Mouse (Mus musculus) midbrain, embryonic 10.5 days (tissue): Measurements from ENCODE around the gene Yrdc. TPM values are rescaled to one million over a fixed set of nuclear protein-coding genes. Genes with fewer than 3 reads are reported as not detected.

Experiments
- DNase-seq: peaks from one replicate; pipeline ENCODE4 v3.0.0-alpha.2; 2017; ENCODE audit warnings: low spot score
- H3K27ac ChIP-seq: fragments of 300-500 bp; sonication (generic); replicated peaks from 2 replicates; pipeline ENCODE4 v1.5.1; 2016; ENCODE audit warnings: mild to moderate bottlenecking
- H3K27me3 ChIP-seq: fragments of 300-500 bp; sonication (generic); 2 replicates; pipeline ENCODE4 v1.6.1; 2016; ENCODE audit warnings: low read depth, mild to moderate bottlenecking; ENCODE audit not compliant: poor library complexity, severe bottlenecking
- H3K36me3 ChIP-seq: fragments of 300-500 bp; sonication (generic); 2 replicates; pipeline ENCODE4 v1.6.1; 2016; ENCODE audit warnings: mild to moderate bottlenecking, moderate library complexity
- H3K4me1 ChIP-seq: fragments of 300-500 bp; sonication (generic); 2 replicates; pipeline ENCODE4 v1.6.1; 2016
- H3K4me3 ChIP-seq: fragments of 300-500 bp; sonication (generic); 2 replicates; pipeline ENCODE4 v1.5.1; 2016; ENCODE audit warnings: mild to moderate bottlenecking, moderate library complexity
- H3K9me3 ChIP-seq: fragments of 300-500 bp; sonication (generic); replicated peaks from 2 replicates; pipeline ENCODE4 v1.6.1; 2016; ENCODE audit warnings: mild to moderate bottlenecking
- WGBS: fragments of 180-500 bp; shearing (Covaris S2); methylation state at CpG from one replicate; pipeline ENCODE4 v1.1.7; 2016; 5-methylcytosine and 5-hydroxymethylcytosine counted together
- polyA plus RNA-seq: library from polyadenylated mRNA; unstranded; fragments of >200 nt; fragmentation: Nextera tagmentation; extraction: Ambion mirVana; gene quantifications from 2 replicates; pipeline ENCODE4 v1.2.1, GENCODE M21; 2016

Yrdc gene
- polyA plus RNA-seq, 1 experiment from 2014 or later = 44.0 TPM

DNA sequence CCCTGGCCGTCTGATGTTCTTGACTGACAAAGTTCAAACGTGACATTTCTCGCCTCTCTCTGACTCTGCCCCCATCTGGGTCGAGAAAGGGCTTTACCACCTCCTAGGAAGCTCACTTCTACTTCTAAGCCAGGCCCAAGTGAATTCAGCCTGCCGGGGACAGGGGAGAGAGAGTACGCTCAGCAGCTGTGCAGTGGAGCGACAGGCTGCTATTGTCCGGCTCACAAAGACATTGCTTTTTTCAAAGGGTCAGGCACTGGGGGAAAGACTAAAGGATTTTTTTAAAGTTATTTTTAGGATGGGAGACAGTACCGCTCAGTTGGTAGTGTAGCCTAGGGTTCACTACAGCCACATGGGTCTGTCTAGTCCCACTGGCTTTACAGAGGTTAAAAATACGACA, 47.9 kb downstream of the Yrdc start:
- Histone ChIP-seq H3K4me1 (peaks cover 69% of the 10 kb centered on the region), H3K4me3 (peak overlapping the region; percentile 5; the same call in 1 of the 2 replicates), H3K27ac (peak overlapping the region; percentile 82), H3K9me3 (no peaks in the 10 kb centered on the region), H3K27me3 (peaks cover 64% of the 10 kb centered on the region), H3K36me3 (peaks cover 5% of the 10 kb centered on the region; the same call in 1 of the 2 replicates)
- DNase-seq = peak; percentile 71
- 16% methylated on average over 10 of the region's 10 CpGs for WGBS

DNA sequence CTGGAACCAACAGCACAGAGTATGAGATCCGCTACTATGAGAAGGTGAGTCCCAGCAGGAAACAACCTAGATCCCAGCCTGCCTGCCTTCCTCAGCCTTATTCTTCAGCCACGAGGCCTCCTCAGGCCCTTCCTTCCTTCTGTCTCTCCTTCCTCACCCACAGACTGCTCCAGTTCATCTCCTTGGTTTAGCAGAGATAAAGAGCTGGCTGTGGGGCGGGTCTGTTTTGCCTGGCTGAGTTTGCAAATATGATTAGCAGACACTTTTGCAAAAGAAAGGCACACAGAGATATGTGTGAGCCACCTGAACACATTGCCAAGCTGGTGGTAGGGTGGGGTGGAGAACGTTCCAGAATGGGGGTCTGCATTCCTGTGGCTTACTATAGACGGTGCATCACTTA, 49.4 kb downstream of the Yrdc start:
- peaks cover 5% of the 10 kb centered on the region; the same call in 1 of the 2 replicates for H3K36me3 ChIP-seq
- H3K4me1 ChIP-seq = peaks cover 64% of the 10 kb centered on the region
- WGBS = 58% methylated on average over 5 of the region's 5 CpGs
- H3K27ac ChIP-seq = peak overlapping the region; percentile 82
- no peaks in the 10 kb centered on the region for H3K9me3 ChIP-seq
- H3K4me3 ChIP-seq = peak overlapping the region; percentile 16; the same call in 1 of the 2 replicates
- peaks cover 62% of the 10 kb centered on the region for H3K27me3 ChIP-seq
- no peak for DNase-seq

Other genes starting within 250 kb of the Yrdc start
- gene 3100002H09Rik, start 239.9 kb upstream of the Yrdc start, polyA plus RNA-seq = 0.73 and 1.9 TPM in 2 replicates
- 13.8 and 18.2 TPM in 2 replicates for gene Pou3f1, start 193.9 kb upstream of the Yrdc start, polyA plus RNA-seq
- gene Utp11, start 157.1 kb upstream of the Yrdc start, polyA plus RNA-seq = 63.6 and 68.0 TPM in 2 replicates
- 4.6 and 5.8 TPM in 2 replicates for gene Fhl3, start 150.0 kb upstream of the Yrdc start, polyA plus RNA-seq
- gene Sf3a3, start 135.9 kb upstream of the Yrdc start, polyA plus RNA-seq = 247 and 256 TPM in 2 replicates
- gene Inpp5b, start 108.8 kb upstream of the Yrdc start, polyA plus RNA-seq = 25.7 and 26.1 TPM in 2 replicates
- 19.2 and 21.5 TPM in 2 replicates for gene Mtf1, start 48.6 kb upstream of the Yrdc start, polyA plus RNA-seq
- 51.5 and 52.2 TPM in 2 replicates for gene 1110065P20Rik, start 517 bp downstream of the Yrdc start, polyA plus RNA-seq
- gene Maneal, start 11.5 kb downstream of the Yrdc start, polyA plus RNA-seq = 4.2 and 4.8 TPM in 2 replicates
- 5.1 and 7.9 TPM in 2 replicates for gene Epha10, start 30.2 kb downstream of the Yrdc start, polyA plus RNA-seq
- gene 9930104L06Rik, start 86.4 kb downstream of the Yrdc start, polyA plus RNA-seq = 17.4 and 18.9 TPM in 2 replicates
- gene Cdca8, start 88.6 kb downstream of the Yrdc start, polyA plus RNA-seq = 271 and 298 TPM in 2 replicates
- gene Rspo1, start 135.8 kb downstream of the Yrdc start, polyA plus RNA-seq = 11.0 and 16.4 TPM in 2 replicates
- gene Gnl2, start 165.9 kb downstream of the Yrdc start, polyA plus RNA-seq = 92.1 TPM in 2 replicates
- gene Dnali1, start 215.0 kb downstream of the Yrdc start, polyA plus RNA-seq = 0.32 and 0.56 TPM in 2 replicates
- 31.4 and 32.3 TPM in 2 replicates for gene Snip1, start 216.0 kb downstream of the Yrdc start, polyA plus RNA-seq
- 86.3 and 88.2 TPM in 2 replicates for gene Meaf6, start 234.5 kb downstream of the Yrdc start, polyA plus RNA-seq